Mouse (Mus musculus): Measurements from ENCODE around the gene Crybb1. TPM values are rescaled to one million over a fixed set of nuclear protein-coding genes. Genes with fewer than 3 reads are reported as not detected.

The Crybb1 gene
- polyA plus RNA-seq, 1 experiment from 2014 or later: 0.29 TPM

DNA sequence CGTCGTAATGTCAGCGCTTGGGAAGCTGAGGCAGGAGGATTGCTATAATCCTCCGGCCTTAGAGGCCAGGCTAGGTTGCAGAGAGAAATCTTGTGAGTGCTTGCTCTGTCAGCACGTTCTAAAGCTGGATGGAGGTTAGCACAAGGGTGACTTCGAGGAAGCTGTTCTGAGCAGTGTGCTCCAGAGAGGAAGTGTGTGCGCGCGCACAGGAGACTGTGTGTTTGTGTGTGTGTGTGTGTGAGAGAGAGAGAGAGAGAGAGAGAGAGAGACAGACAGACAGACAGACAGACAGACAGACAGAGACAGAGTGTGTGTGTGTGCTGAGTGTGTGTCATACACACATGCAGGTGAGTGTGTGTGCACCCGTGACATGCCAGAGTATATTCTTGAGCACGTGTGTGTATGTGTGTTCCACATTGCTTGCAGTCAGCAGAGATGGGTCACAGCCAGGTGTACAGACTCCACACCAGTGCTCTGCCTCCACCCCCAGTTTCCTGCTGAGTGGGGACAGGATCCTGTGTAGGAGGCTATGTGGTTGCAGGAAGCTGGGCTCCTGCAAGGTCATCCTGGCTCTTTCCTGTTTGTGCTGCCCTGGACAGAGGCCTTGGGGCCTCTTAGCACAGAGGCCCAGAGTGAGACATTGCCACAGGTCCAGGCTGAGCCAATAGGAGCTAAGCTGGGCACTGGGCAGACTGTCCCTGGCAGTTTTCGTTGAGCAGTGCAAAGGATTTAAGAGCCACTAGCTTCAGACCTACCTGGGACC, 42.8 kb downstream of the Crybb1 start:
- H3K9me3 ChIP-seq (ENCODE audit: control insufficient read depth, low read length): no peaks in the 10 kb centered on the region
- WGBS: 90% methylated on average over 12 of the region's 12 CpGs
- H3K27me3 ChIP-seq (ENCODE audit: control insufficient read depth, insufficient read depth, low read length): no peaks in the 10 kb centered on the region
- H3K4me1 ChIP-seq (ENCODE audit: control insufficient read depth, insufficient read depth, low read length): peaks cover 10% of the 10 kb centered on the region
- no peak overlapping the region for H3K4me3 ChIP-seq (ENCODE audit: low read depth, low read length)
- no peak overlapping the region for H3K27ac ChIP-seq (ENCODE audit: low read depth, low read length)
- H3K9ac ChIP-seq (ENCODE audit: low read length): no peak overlapping the region
- ATAC-seq (ENCODE audit: low FRiP score) (no peak), DNase-seq (ENCODE audit: low spot score, missing footprints) (no peak)
- H3K4me2 ChIP-seq: no peak overlapping the region
- no peaks in the 10 kb centered on the region for H3K36me3 ChIP-seq (ENCODE audit: control insufficient read depth, insufficient read depth, low read length)

DNA sequence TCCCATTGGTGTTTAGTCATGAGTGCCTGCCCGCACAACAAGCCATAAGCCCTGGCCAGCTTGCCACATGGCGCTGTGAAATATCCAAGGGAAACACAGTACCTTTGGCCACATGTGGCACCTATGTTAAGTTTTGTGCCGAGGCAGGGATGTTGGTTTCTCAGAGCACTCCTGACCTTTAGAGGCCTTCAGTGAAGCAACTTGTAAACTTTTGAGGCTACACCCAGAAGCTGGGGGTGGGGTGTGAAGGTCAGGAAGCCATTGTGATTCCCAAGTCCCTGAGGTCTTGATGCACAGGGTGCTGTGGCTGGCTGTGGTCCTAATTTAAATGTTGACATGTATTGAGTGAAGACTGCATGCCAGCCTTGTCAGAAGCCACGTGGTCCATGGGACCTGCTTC, 43.8 kb downstream of the Crybb1 start:
- H3K4me1 ChIP-seq (ENCODE audit: control insufficient read depth, insufficient read depth, low read length): peaks cover 10% of the 10 kb centered on the region
- ATAC-seq (ENCODE audit: low FRiP score): no peak
- no peak overlapping the region for H3K4me3 ChIP-seq (ENCODE audit: low read depth, low read length)
- no peaks in the 10 kb centered on the region for H3K27me3 ChIP-seq (ENCODE audit: control insufficient read depth, insufficient read depth, low read length)
- H3K9ac ChIP-seq (ENCODE audit: low read length): no peak overlapping the region
- H3K4me2 ChIP-seq: no peak overlapping the region
- H3K9me3 ChIP-seq (ENCODE audit: control insufficient read depth, low read length): no peaks in the 10 kb centered on the region
- WGBS: 91% methylated on average over 4 of the region's 4 CpGs
- H3K36me3 ChIP-seq (ENCODE audit: control insufficient read depth, insufficient read depth, low read length): no peaks in the 10 kb centered on the region
- DNase-seq (ENCODE audit: low spot score, missing footprints): no peak
- H3K27ac ChIP-seq (ENCODE audit: low read depth, low read length): no peak overlapping the region

- Histone ChIP-seq H3K27ac (ENCODE audit: low read depth, low read length) (no peak overlapping the region), H3K4me1 (ENCODE audit: control insufficient read depth, insufficient read depth, low read length) (peaks cover 5% of the 10 kb centered on the region), H3K9ac (ENCODE audit: low read length) (no peak overlapping the region), H3K9me3 (ENCODE audit: control insufficient read depth, low read length) (no peaks in the 10 kb centered on the region), H3K36me3 (ENCODE audit: control insufficient read depth, insufficient read depth, low read length) (no peaks in the 10 kb centered on the region), H3K4me2 (no peak overlapping the region), H3K4me3 (ENCODE audit: low read depth, low read length) (no peak overlapping the region), H3K27me3 (ENCODE audit: control insufficient read depth, insufficient read depth, low read length) (no peaks in the 10 kb centered on the region)
- WGBS: 90% methylated on average over 2 of the region's 2 CpGs
- DNase-seq (ENCODE audit: low spot score, missing footprints) (no peak), ATAC-seq (ENCODE audit: low FRiP score) (no peak)
These were observed 44.5 kb downstream of the Crybb1 start for GRCm38 (mm10) chr5:112300112-112300511.

DNA sequence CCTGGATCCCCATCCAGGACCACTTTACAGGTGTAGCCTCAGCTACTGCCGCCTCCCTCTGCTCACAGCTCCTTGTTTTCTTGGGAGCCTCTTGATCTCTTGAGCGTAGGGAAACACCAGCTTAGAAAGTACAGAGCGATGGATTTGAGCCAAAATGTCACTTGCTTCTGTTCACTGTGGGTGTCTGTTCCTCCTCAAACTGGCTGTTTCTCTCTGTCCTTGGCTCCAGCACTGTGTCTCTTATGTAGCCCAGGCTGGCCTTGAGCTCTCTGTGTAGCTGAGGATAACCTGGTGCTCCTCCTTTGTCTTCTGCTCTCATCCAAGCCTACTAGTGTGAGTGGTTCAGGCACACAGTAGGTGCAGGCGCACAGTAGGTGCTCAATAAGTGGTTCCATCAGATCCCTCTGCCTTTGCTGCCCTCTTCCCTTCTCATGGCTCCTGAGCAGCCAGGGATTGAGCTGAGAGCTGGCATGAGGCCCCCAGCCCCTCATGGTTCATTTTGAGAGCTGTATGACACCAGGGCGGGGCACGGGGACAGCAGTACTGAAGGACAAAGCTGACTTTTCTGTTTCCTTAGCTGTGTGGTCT, 45.2 kb downstream of the Crybb1 start:
- Histone ChIP-seq H3K9ac (ENCODE audit: low read length) (no peak overlapping the region), H3K4me3 (ENCODE audit: low read depth, low read length) (no peak overlapping the region), H3K27ac (ENCODE audit: low read depth, low read length) (no peak overlapping the region), H3K4me2 (no peak overlapping the region), H3K9me3 (ENCODE audit: control insufficient read depth, low read length) (no peaks in the 10 kb centered on the region), H3K36me3 (ENCODE audit: control insufficient read depth, insufficient read depth, low read length) (no peaks in the 10 kb centered on the region), H3K4me1 (ENCODE audit: control insufficient read depth, insufficient read depth, low read length) (no peaks in the 10 kb centered on the region), H3K27me3 (ENCODE audit: control insufficient read depth, insufficient read depth, low read length) (no peaks in the 10 kb centered on the region)
- 96% methylated on average over 6 of the region's 6 CpGs for WGBS
- ATAC-seq (ENCODE audit: low FRiP score) (no peak), DNase-seq (ENCODE audit: low spot score, missing footprints) (no peak)

GRCm38 (mm10) chr5:112301694-112302093, 46.1 kb downstream of the Crybb1 start:
- 80% methylated on average over 4 of the region's 4 CpGs for WGBS
- DNase-seq (ENCODE audit: low spot score, missing footprints) (no peak), ATAC-seq (ENCODE audit: low FRiP score) (no peak)
- no peaks in the 10 kb centered on the region for H3K27me3 ChIP-seq (ENCODE audit: control insufficient read depth, insufficient read depth, low read length)
- H3K27ac ChIP-seq (ENCODE audit: low read depth, low read length): no peak overlapping the region
- no peaks in the 10 kb centered on the region for H3K4me1 ChIP-seq (ENCODE audit: control insufficient read depth, insufficient read depth, low read length)
- no peak overlapping the region for H3K4me3 ChIP-seq (ENCODE audit: low read depth, low read length)
- H3K9ac ChIP-seq (ENCODE audit: low read length): no peak overlapping the region
- no peaks in the 10 kb centered on the region for H3K36me3 ChIP-seq (ENCODE audit: control insufficient read depth, insufficient read depth, low read length)
- H3K9me3 ChIP-seq (ENCODE audit: control insufficient read depth, low read length): no peaks in the 10 kb centered on the region
- H3K4me2 ChIP-seq: no peak overlapping the region

DNA sequence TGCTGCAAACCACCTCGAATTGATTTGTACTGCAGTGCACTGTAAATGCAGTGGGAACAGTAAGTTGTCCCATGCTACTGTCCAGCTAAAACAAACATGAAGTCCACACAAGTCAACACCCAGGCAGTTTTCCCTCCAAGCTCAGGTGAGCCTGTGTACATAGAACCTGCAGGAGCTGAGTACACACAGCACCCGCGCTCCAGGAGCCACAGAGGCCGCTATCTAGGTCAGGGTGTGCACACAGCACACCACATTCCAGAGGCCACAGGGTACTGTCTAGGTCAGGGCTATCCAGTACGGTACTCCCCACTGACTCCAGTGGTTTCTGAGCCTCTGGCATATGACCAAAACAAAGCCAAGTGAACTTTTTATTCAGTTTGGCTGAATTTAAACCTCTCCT, 46.7 kb downstream of the Crybb1 start:
- Histone ChIP-seq H3K9me3 (ENCODE audit: control insufficient read depth, low read length) (no peaks in the 10 kb centered on the region), H3K27me3 (ENCODE audit: control insufficient read depth, insufficient read depth, low read length) (no peaks in the 10 kb centered on the region), H3K4me1 (ENCODE audit: control insufficient read depth, insufficient read depth, low read length) (no peaks in the 10 kb centered on the region), H3K36me3 (ENCODE audit: control insufficient read depth, insufficient read depth, low read length) (no peaks in the 10 kb centered on the region), H3K9ac (ENCODE audit: low read length) (no peak overlapping the region), H3K4me3 (ENCODE audit: low read depth, low read length) (no peak overlapping the region), H3K4me2 (no peak overlapping the region), H3K27ac (ENCODE audit: low read depth, low read length) (no peak overlapping the region)
- ATAC-seq (ENCODE audit: low FRiP score) (no peak), DNase-seq (ENCODE audit: low spot score, missing footprints) (no peak)
- WGBS: 91% methylated on average over 5 of the region's 5 CpGs

GRCm38 (mm10) chr5:112305842-112306241, 50.2 kb downstream of the Crybb1 start:
- H3K27ac ChIP-seq (ENCODE audit: low read depth, low read length): no peak overlapping the region
- no peak overlapping the region for H3K4me2 ChIP-seq
- peaks cover 3% of the 10 kb centered on the region; the same call in 1 of the 2 replicates for H3K36me3 ChIP-seq (ENCODE audit: control insufficient read depth, insufficient read depth, low read length)
- no peak overlapping the region for H3K4me3 ChIP-seq (ENCODE audit: low read depth, low read length)
- 53% methylated on average over 5 of the region's 5 CpGs for WGBS
- no peaks in the 10 kb centered on the region for H3K4me1 ChIP-seq (ENCODE audit: control insufficient read depth, insufficient read depth, low read length)
- DNase-seq (ENCODE audit: low spot score, missing footprints) (no peak), ATAC-seq (ENCODE audit: low FRiP score) (no peak)
- H3K27me3 ChIP-seq (ENCODE audit: control insufficient read depth, insufficient read depth, low read length): no peaks in the 10 kb centered on the region
- H3K9me3 ChIP-seq (ENCODE audit: control insufficient read depth, low read length): no peaks in the 10 kb centered on the region
- H3K9ac ChIP-seq (ENCODE audit: low read length): no peak overlapping the region

DNA sequence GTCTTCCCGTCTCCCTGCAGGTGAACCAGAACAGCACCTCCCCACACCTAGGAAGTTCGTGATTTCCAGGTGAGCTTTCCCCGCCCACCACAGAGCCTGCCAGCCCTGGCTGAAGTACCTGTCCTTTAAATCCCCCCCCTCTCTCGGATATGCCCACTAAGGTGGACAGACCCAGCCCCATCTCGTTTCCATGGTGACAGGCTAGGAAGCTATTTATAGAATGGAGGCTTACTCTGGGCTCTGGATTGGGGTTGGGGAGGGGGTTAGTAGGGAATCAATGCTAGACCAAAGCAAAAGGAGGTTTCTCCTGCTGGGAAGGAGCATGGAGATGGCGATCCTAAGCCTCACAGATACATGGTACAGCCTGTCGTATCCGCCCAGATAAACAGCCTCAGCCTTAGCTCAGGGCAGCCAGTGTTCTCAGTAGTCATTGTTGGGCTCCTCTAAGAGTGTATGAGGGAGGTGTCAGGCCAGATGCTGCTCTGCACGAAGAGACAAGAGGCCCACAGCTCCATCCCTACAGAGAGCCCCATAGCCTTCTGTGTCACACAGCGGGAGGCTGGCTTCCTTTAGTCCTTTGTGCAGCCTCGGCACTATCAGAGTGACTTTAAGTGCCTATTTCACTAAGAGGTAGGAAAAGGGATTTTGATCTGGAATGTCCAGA, 57.7 kb downstream of the Crybb1 start:
- no peak overlapping the region for H3K27ac ChIP-seq (ENCODE audit: low read depth, low read length)
- no peak overlapping the region for H3K4me2 ChIP-seq
- no peak overlapping the region for H3K4me3 ChIP-seq (ENCODE audit: low read depth, low read length)
- H3K9ac ChIP-seq (ENCODE audit: low read length): no peak overlapping the region
- DNase-seq (ENCODE audit: low spot score, missing footprints): no peak
- H3K27me3 ChIP-seq (ENCODE audit: control insufficient read depth, insufficient read depth, low read length): no peaks in the 10 kb centered on the region
- no peak for ATAC-seq (ENCODE audit: low FRiP score)
- H3K4me1 ChIP-seq (ENCODE audit: control insufficient read depth, insufficient read depth, low read length): no peaks in the 10 kb centered on the region; the same call in 1 of the 2 replicates
- H3K9me3 ChIP-seq (ENCODE audit: control insufficient read depth, low read length): no peaks in the 10 kb centered on the region
- H3K36me3 ChIP-seq (ENCODE audit: control insufficient read depth, insufficient read depth, low read length): no peaks in the 10 kb centered on the region
- 61% methylated on average over 11 of the region's 11 CpGs for WGBS

- no peak overlapping the region for H3K4me2 ChIP-seq
- H3K9me3 ChIP-seq (ENCODE audit: control insufficient read depth, low read length): no peaks in the 10 kb centered on the region
- no peak overlapping the region for H3K9ac ChIP-seq (ENCODE audit: low read length)
- DNase-seq (ENCODE audit: low spot score, missing footprints) (no peak), ATAC-seq (ENCODE audit: low FRiP score) (no peak)
- H3K36me3 ChIP-seq (ENCODE audit: control insufficient read depth, insufficient read depth, low read length): no peaks in the 10 kb centered on the region
- H3K27ac ChIP-seq (ENCODE audit: low read depth, low read length): no peak overlapping the region
- 60% methylated on average over 5 of the region's 5 CpGs for WGBS
- no peak overlapping the region for H3K4me3 ChIP-seq (ENCODE audit: low read depth, low read length)
- no peaks in the 10 kb centered on the region for H3K27me3 ChIP-seq (ENCODE audit: control insufficient read depth, insufficient read depth, low read length)
- no peaks in the 10 kb centered on the region; the same call in 1 of the 2 replicates for H3K4me1 ChIP-seq (ENCODE audit: control insufficient read depth, insufficient read depth, low read length)
These were observed 60.9 kb downstream of the Crybb1 start for GRCm38 (mm10) chr5:112316468-112316867.

All from midbrain, embryonic 11.5 days (tissue).